Mouse (Mus musculus): ENCODE measurements at regions not wholly inside any gene's neighbourhood (a gene's known extent, or its start where the extent isn't known, plus 50 kb on each side); places are given as distances from the start of the nearest gene placed in this dataset.

- no peak for TF ChIP-seq CTCF (IDR thresholded peaks at IDR 0.05; ENCODE audit: control insufficient read depth, insufficient read depth, insufficient read length)
- TF ChIP-seq MYOD1 (IDR thresholded peaks at IDR 0.05; ENCODE audit: control insufficient read depth, insufficient read length, low read depth): no peak
- no peak for TF ChIP-seq MAX (IDR thresholded peaks at IDR 0.05)
- TF ChIP-seq MYOG (IDR thresholded peaks at IDR 0.05; ENCODE audit: control insufficient read depth, extremely low read depth, insufficient read length): no peak
- TF ChIP-seq CEBPB (IDR thresholded peaks at IDR 0.05; ENCODE audit: low read depth): no peak
- TF ChIP-seq USF1 (IDR thresholded peaks at IDR 0.05; ENCODE audit: low read depth): no peak
- TF ChIP-seq FOSL1 (IDR thresholded peaks at IDR 0.05; ENCODE audit: insufficient read depth, low read length, poor library complexity, severe bottlenecking): no peak
Observed at GRCm38 (mm10) chr1:75791509-75791908, 245.4 kb downstream of the Slc4a3 start.

All from C2C12 (cell line).